Mouse (Mus musculus) kidney, adult 2 months (tissue): Measurements from ENCODE around the gene Mgp. TPM values are rescaled to one million over a fixed set of nuclear protein-coding genes. Genes with fewer than 3 reads are reported as not detected.

Experiments used
- DNase-seq: peaks from one replicate; pipeline ENCODE4 v3.0.0; 2021
- H3K27ac ChIP-seq: fragments of 200-500 bp; 2 replicates; pipeline ENCODE4 v1.5.1; 2012; ENCODE audit warnings: low read depth, low read length, control low read depth, inconsistent platforms; ENCODE audit not compliant: insufficient read depth
- H3K27me3 ChIP-seq: fragments of 200-500 bp; replicated peaks from 2 replicates; pipeline ENCODE4 v1.6.1; 2012; ENCODE audit warnings: mild to moderate bottlenecking, moderate library complexity, low read length, inconsistent platforms; ENCODE audit not compliant: control insufficient read depth, insufficient read depth
- H3K36me3 ChIP-seq: fragments of 200-500 bp; 2 replicates; pipeline ENCODE4 v1.6.1; 2012; ENCODE audit warnings: mild to moderate bottlenecking, moderate library complexity, low read length, inconsistent platforms; ENCODE audit not compliant: control insufficient read depth, insufficient read depth
- H3K4me1 ChIP-seq: fragments of 200-500 bp; 2 replicates; pipeline ENCODE4 v1.6.1; 2011; ENCODE audit warnings: low read length; ENCODE audit not compliant: control insufficient read depth, insufficient read depth
- H3K4me3 ChIP-seq: fragments of 200-500 bp; 2 replicates; pipeline ENCODE4 v1.5.1; 2011; ENCODE audit warnings: mild to moderate bottlenecking, low read depth, low read length, control low read depth; ENCODE audit not compliant: insufficient read depth
- CTCF ChIP-seq: fragments of 200-500 bp; conservative IDR thresholded peaks from 2 replicates; pipeline ENCODE4 v1.5.1; 2011; ENCODE audit warnings: low read depth, mild to moderate bottlenecking, control low read depth, low read length, moderate library complexity, mixed read lengths; ENCODE audit not compliant: insufficient read depth, insufficient read length
- POLR2A ChIP-seq: fragments of 200-500 bp; IDR thresholded peaks from one replicate; pipeline ENCODE4 v1.6.1; 2011; ENCODE audit warnings: low read depth, low read length, control low read depth
- WGBS: fragments of 180-500 bp; shearing (Covaris S2); methylation state at CpG from one replicate; pipeline ENCODE4 v1.1.7; 2018; 5-methylcytosine and 5-hydroxymethylcytosine counted together
- polyA plus RNA-seq: library from polyadenylated mRNA; depleted of rRNA; stranded (reverse); fragments of >200 nt; gene quantifications from 2 replicates; pipeline ENCODE4 v1.2.3, GENCODE M21; 2012; rRNA removed

Gene Mgp
- 725 and 868 TPM in 2 replicates for polyA plus RNA-seq

DNA sequence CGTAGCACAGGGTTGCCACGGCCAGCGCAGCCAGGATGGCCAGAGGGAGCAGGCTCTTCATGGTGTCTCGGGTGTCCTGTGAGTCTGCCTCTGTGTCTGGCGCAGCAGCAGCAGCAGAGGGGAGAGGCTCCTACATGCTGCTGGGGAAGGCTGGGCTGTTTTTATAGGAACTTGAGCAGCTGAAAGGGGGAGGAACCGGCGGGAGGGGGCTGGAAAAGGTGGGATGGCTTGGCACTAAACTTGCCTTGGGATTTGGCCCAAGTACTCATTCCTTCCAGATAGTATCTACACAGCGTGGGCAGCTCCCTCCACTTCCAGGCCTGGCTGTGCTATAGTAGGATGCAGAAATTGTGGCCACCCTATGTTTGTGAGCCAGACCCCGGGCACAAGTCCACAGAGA is at the start of gene Mgp:
Mgp (minus strand) TSS at position 154 of the 400 bp plus-strand sequence.
- no peaks in the 10 kb centered on the region for H3K27me3 ChIP-seq
- H3K4me3 ChIP-seq: peak within 1 kb of the TSS; percentile 31
- WGBS: 28% methylated on average over 9 of the region's 9 CpGs
- no peaks in the 10 kb centered on the region for H3K4me1 ChIP-seq
- peak within 1 kb of the TSS; percentile 30; the same call in 1 of the 2 replicates for H3K27ac ChIP-seq
- no peak for DNase-seq
- TF ChIP-seq CTCF (no peak), POLR2A (peak; percentile 37)
- H3K36me3 ChIP-seq: no peaks in the 10 kb centered on the region

DNA sequence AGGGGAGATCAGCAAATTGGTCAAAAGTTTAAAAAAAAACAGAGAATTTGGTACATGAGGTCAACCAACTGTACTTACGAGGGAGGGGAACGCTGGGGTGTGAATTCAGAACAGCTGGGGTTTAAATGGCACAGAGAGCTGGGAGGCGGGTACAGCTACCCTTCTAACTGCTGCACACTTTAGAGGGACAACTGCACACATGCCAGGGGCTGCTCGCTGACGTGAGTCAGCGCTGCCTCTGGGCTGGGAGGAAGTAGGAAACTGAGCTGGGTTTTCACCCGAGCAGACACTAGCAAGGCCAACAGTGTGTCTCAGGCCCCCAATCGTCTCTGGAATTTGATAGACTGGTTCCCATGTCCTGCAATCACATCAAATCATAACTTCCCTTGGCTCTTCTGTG is 49.4 kb upstream of the Mgp start:
- Histone ChIP-seq H3K36me3 (no peaks in the 10 kb centered on the region), H3K4me1 (no peaks in the 10 kb centered on the region), H3K27me3 (no peaks in the 10 kb centered on the region), H3K27ac (no peak overlapping the region), H3K4me3 (no peak overlapping the region)
- 60% methylated on average over 8 of the region's 8 CpGs for WGBS
- no peak for TF ChIP-seq CTCF
- TF ChIP-seq POLR2A: no peak
- no peak for DNase-seq

DNA sequence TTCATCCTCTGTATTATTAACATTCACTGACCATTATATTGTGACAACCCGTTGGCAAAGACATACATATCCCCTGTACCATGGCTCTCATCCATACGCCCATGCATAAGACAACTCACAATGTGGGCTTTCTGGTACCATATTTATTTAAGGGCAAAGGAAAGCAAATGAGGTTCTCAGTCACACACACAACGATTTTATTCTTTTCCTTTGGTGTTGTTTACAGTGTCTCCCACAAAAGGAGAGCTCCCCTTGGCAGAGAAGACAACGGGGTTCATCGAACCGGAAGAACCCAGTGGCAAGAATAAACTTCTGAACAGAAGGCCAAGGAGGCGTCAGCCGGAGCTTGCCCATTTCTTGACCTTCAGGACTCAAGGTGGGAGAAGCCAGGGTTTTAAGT is 47.9 kb upstream of the Mgp start, which contains the start of gene Pde6h:
Pde6h (plus strand) TSS at position 301 of the 400 bp plus-strand sequence.
- WGBS: 81% methylated on average over 8 of the region's 8 CpGs
- Histone ChIP-seq H3K27ac (no peak within 1 kb of the TSS), H3K4me3 (no peak within 1 kb of the TSS), H3K27me3 (no peaks in the 10 kb centered on the region), H3K4me1 (no peaks in the 10 kb centered on the region), H3K36me3 (no peaks in the 10 kb centered on the region)
- no peak for DNase-seq
- TF ChIP-seq CTCF (no peak), POLR2A (no peak)

DNA sequence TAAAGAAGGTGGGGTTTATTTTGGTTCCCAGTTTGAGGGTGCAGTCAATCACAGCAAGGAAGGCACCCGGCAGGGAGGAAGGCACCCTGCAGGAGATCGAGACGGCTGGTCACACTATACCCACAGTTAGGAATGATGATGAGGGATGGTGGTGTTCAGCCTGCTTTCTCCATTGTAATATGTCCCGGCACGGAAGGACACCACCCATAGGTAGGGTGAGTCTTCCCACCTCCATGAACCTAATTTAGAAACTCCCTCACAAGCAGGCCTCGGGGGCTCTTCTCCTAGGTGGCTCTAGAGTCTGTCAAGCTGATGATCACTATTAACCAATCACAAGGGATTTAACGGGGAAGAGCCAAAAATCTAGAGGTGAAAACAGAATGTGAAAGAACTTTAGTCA is 47.2 kb upstream of the Mgp start:
- TF ChIP-seq POLR2A: no peak
- no peak for TF ChIP-seq CTCF
- no peaks in the 10 kb centered on the region for H3K27me3 ChIP-seq
- no peaks in the 10 kb centered on the region; the same call in 1 of the 2 replicates for H3K4me1 ChIP-seq
- 91% methylated on average over 7 of the region's 7 CpGs for WGBS
- H3K27ac ChIP-seq: no peak overlapping the region
- no peaks in the 10 kb centered on the region for H3K36me3 ChIP-seq
- no peak overlapping the region for H3K4me3 ChIP-seq
- no peak for DNase-seq

DNA sequence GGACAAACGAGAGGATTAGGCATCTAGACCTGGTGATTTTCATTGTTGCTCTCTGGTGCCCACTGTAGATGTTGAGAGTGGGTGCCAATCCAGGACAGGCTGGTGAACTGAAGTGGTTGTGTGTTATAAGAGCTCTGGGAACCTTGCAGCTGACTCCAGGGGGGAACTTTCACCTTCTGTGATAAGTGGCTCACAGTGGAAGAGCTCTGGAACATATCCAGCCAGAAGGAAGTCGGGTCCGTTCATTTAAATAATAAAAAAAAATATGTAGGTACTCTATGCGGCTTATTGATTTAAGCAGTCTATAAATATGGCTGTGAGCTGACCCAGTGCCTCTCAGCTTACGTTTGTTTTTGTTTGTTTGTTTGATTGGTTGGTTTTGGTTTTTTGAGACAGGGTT is 46.5 kb upstream of the Mgp start, which contains the start of gene Erp27:
Erp27 (minus strand) TSS at position 101 of the 400 bp plus-strand sequence.
- no peak for DNase-seq
- Histone ChIP-seq H3K27ac (no peak within 1 kb of the TSS), H3K36me3 (no peaks in the 10 kb centered on the region), H3K4me3 (no peak within 1 kb of the TSS), H3K4me1 (no peaks in the 10 kb centered on the region; the same call in 1 of the 2 replicates), H3K27me3 (no peaks in the 10 kb centered on the region)
- WGBS: 73% methylated on average over 5 of the region's 5 CpGs
- TF ChIP-seq POLR2A (no peak), CTCF (no peak)

DNA sequence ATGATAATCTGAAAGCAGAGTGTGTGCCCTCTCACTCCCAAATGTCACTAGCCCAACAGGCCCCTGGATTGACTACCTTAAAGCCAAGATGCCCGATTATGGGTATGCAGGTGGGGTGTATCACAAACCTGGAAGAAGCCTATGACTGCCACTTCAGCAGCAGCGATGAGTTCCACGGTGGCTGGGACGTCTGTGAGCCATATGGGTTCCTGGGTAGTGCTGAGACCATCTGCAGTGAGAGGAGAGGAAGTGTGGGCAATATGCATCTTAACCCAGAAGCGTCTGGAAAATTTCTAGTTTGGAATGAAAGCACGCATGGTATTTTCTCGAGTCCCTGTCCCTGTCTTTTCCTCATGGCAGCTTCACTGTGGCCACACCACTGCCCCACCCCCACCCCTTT is 46.0 kb upstream of the Mgp start:
- Histone ChIP-seq H3K27ac (no peak overlapping the region), H3K27me3 (no peaks in the 10 kb centered on the region), H3K36me3 (no peaks in the 10 kb centered on the region), H3K4me3 (no peak overlapping the region), H3K4me1 (peaks cover 1% of the 10 kb centered on the region; the same call in 1 of the 2 replicates)
- WGBS: 87% methylated on average over 7 of the region's 7 CpGs
- TF ChIP-seq POLR2A (no peak), CTCF (no peak)
- DNase-seq: no peak

DNA sequence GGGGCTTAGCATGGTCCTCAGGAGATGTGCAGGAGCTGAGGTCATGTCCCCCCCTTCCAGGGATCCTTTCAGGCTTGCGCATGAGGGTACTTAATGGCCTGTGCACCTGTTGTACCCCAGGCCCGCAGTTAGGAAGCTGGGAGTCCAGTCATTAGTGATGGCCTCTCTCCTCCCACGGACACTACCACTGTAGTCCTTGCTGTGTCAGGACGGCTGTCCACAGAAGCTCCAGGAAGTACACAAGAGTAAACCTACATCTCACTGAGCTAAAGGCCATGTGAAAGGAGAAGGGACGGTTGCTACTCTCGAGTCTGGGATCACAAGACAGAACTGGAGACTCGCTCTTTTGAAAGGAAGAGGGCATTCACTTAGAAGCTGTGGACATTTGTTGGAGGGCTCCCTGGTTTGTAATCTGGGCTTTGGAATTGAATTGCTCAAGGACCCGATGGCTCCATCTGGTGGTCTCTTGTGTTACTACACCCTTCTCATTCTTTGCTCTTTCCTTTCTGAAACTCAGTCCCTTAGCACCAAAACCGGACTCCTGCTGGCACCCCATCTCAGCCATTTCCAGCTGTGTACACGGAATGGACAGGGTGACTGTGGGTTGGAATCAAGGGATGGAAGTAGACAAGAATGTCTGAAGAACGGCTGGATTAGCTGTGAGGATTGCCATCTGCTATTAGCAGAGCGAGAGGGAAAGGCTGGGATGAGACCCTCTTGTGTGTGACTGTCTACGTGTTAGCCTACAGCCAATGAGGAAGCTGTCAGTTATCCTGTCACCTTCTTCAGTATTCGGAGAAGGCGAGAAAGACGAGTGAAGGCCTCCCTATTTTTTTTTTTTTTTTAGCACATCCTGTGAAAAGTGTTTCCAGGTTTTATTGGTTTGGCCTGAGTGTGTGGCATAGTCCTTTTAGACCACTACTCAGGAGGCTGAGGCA is 45.0 kb upstream of the Mgp start:
- H3K4me1 ChIP-seq: peaks cover 7% of the 10 kb centered on the region; the same call in 1 of the 2 replicates

More for the DNA sequence above, 45.0 kb upstream of the Mgp start:
- WGBS: 29% methylated on average over 16 of the region's 16 CpGs
- H3K27me3 ChIP-seq: no peaks in the 10 kb centered on the region
- H3K4me3 ChIP-seq: no peak overlapping the region
- DNase-seq: peak; percentile 83
- no peaks in the 10 kb centered on the region for H3K36me3 ChIP-seq
- no peak for TF ChIP-seq POLR2A
- TF ChIP-seq CTCF: peak; percentile 55
- H3K27ac ChIP-seq: no peak overlapping the region
